Mouse (Mus musculus): ENCODE results near the gene Icam4.
"Not testable (repeated sequence)": the region's sequence is repeated elsewhere in the genome, so short reads cannot be mapped to it uniquely, and the experiment has no call there.

The Icam4 gene

DNA sequence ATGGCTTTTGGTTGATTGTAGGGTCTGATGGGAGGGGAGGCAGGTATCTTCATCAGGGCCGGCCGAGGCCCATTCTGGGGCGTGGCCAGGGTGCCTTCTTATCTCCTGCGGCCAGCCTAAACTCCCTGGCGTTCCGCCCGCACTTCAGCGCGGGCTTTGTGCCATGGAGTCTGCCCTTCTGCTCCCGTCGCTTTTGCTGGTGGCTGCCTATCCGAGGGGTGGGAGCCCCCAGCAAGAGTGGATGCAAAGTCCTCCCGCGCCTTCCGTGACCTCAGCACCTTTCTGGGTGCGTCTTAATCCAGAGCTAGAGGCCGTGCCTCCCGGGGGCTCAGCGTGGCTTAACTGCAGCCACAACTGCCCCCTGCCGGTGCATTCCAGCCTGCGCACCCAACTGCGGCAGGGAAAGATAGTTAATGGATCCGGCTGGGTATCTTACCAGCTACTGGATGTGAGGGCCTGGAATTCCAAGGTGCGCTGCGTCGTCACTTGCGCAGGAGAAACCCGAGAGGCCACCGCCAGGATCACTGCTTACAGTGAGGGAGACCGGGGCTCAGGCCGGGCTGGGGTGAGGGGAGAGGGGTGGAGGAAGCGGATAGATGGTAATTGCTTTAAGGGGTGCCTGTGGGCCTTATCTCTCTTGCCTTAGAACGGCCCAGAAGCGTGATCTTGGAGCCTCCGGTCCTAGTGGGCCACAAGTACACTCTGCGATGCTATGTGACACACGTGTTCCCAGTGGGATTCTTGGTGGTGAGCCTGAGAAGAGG, at the start of gene Icam4:
TSS of gene Icam4 (plus strand) at position 83 of the 764 bp plus-strand sequence.
- in situ Hi-C loops (cut with MboI; ENCODE audit: unreplicated experiment in 2 of 2), result loop anchor here (5.0 kb wide), 2 partner anchors 103 to 113 kb away; partner anchors contain the start of gene Tyk2 (in 1 of the 2)

DNA sequence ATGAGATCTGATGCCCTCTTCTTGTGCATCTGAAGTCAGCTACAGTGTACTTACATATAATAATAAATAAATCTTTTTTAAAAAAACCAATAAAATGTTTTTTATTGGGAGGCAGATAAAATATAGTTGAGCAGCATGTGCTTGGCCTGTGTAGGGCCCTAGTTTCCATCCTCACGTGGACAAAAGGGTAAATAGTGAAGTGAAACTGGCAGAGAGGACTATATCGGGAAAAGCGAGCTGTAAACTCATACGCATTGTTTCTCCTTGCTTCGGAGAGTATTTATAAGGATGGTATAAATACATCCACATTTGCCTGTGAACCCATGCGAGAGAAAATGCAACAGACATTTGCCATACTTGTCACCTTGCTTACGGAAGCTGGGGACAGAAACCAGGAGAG, 49.4 kb upstream of the Icam4 start:
- in situ Hi-C loops (cut with MboI; ENCODE audit: unreplicated experiment in 2 of 2), result loop anchor here in 1 of 2 experiments (10.0 kb wide), 1 partner anchor 245 kb away; no protein-coding TSS in a partner anchor

DNA sequence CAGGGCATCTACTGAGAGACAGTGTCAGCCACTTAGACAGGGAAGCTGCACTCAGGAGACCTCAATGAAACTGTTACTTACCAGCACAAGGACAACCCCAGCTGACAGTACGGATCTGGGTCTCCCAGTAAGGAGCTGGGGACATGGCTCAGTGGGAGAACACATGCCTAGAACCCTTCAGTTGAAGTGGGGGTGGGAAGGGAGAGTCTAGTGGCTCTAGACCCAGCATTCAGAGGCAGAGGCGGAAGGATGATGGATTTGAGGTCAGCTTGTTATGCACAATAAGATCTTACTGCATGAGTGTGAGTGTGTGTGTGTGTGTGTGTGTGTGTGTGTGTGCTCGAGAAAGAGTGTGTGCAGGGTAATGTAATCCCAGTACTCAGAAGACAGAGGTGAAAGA, 47.0 kb upstream of the Icam4 start:
- in situ Hi-C loops (cut with MboI; ENCODE audit: unreplicated experiment in 2 of 2), result loop anchor here in 1 of 2 experiments (10.0 kb wide), 1 partner anchor 247 kb away; no protein-coding TSS in a partner anchor

DNA sequence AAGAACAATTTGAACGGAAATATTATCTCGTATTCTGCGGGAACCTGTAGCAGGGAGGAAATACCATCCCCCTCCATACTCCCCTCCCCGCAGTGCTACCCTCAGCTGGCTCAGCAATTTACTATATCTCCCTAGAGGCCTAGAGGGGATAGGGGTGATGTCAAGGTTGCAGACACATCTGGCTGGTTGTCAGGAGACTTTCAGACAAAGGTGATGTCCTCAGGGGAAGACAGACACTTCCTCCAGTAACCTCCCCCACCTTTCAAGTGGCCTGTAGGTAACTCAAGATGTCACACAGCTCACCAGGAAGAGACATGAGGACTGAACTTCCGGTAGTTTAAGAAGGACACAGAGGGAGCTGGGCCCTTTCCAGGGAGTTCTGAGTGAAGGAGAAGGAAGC, 46.0 kb upstream of the Icam4 start:
- in situ Hi-C loops (cut with MboI; ENCODE audit: unreplicated experiment in 2 of 2), result loop anchor here in 1 of 2 experiments (10.0 kb wide), 1 partner anchor 248 kb away; no protein-coding TSS in a partner anchor

DNA sequence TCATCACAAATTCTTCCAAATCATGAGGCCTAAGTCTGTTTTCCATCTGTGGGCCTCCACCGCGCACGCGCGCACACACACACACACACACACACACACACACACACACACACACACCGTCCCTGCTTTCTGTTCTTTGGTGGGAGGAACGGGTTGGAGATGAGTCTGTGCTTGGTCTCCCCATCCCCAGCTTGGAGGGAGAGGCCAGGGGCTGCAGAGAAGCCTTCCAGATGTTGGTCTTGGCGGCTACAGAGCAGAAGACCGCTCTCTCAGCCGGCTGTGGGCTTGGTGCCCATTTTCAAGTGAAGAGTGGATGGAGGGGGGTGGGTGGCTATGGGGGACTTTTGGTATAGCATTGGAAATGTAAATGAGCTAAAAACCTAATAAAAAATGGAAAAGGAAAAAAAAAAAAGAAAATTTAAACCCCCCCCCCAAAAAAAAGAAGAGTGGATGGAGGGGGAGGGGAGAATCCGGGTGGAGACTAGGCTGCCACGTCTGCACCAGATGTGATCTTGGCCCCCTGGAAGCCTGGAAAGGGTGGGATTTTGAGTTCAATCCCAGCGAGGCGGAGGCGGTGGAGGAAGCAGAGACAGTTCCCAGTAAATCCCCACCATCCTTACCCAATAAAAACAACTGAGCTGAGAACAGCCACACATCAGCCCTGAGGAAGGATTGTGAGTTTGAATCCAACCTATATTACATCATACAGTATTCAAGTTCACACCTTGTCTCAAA, 42.1 kb upstream of the Icam4 start:
- in situ Hi-C loops (cut with MboI; ENCODE audit: unreplicated experiment in 2 of 2), result loop anchor here in 1 of 2 experiments (10.0 kb wide), 1 partner anchor 252 kb away; no protein-coding TSS in a partner anchor

DNA sequence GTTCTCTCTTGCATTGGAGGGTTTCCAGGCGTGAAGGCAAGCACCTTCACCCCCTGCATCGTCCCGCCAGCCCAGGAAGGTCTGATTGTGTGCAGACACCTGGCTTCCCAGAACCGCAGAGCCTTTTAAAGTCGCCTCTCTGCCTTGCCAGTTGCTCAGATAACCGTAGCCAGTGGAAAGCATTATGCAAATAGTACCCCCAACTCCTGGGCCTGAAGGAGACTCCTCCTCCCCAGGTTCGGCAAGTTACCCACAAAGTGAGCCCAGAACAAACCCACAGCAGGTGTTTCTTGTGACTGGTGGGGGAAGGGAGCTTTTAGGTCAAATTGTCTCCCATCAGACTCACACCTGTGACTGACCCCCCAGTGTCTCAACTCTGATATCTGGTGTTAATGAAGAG, 41.2 kb upstream of the Icam4 start:
- in situ Hi-C loops (cut with MboI; ENCODE audit: unreplicated experiment in 2 of 2), result loop anchor here in 1 of 2 experiments (10.0 kb wide), 1 partner anchor 253 kb away; no protein-coding TSS in a partner anchor

DNA sequence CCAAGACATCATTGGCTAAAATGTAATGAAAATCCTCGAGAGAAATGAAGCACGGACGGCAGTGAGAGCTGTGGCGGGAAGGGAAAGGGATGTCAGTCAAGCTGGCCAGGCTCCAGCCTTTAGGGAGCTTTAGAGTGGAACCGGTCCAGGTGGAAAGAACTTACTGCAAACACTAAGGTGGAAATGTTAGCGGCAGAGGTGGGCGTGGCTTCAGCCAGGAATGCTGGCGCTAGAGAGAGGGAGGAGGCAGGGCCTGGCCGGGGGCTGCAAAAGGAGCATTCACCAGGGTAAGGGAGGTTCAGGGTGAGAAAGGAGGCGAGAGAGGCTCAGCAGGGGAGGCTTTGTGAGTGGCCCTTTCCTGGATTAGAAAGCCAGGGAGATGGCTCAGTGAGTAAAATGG, 38.3 kb upstream of the Icam4 start:
- in situ Hi-C loops (cut with MboI; ENCODE audit: unreplicated experiment in 2 of 2), result no loop called here

DNA sequence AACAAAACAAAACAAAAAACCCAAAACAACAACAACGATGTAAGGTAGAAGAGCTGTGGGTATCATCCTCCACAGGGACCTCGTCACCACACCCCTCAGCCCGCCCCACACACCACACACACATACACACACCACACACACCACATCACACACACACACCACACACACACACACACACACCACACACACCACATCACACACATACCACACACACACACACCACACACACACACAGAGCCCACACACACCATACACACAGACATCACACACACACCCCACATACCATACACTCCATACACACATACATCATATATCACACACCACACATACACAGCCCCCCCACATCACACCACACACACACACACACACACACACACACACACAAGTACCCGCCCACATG, 37.6 kb upstream of the Icam4 start:
- in situ Hi-C loops (cut with MboI; ENCODE audit: unreplicated experiment in 2 of 2), result no loop called here

DNA sequence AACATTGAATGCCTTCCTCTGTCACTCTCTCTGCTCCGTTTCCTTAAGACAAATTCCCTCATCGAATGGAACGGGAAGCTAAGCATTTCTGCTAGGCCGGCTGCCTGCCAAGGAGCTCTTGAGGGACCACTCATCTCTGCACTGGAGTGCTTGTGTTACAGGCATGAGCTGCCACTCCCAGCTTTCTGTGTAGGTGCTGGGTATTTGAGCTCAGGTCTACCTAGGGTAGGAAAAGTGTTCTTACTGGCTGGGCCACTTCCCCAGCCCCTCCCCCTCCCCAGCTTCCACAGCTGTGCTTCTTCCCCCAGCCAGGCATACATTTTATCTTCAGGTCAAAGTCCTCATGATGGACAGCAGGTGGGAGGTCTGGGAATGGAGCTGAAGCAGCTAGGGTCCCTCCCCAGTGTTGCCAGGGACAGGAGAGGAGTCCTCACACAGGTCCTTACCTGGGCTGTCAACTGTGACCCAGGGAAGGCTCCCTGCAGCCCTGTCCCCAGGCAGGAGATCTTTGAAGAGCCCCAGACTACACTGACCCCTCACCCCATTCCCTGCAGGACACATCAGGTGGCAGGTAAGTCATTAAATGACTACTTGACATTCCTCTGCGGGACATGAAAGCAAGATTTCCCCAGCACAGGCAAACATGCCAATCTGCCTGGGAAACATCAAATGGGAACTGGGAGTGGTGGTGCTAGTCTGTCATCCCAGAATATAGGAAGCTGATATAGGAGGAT, 35.8 kb upstream of the Icam4 start:
- in situ Hi-C loops (cut with MboI; ENCODE audit: unreplicated experiment in 2 of 2), result no loop called here

DNA sequence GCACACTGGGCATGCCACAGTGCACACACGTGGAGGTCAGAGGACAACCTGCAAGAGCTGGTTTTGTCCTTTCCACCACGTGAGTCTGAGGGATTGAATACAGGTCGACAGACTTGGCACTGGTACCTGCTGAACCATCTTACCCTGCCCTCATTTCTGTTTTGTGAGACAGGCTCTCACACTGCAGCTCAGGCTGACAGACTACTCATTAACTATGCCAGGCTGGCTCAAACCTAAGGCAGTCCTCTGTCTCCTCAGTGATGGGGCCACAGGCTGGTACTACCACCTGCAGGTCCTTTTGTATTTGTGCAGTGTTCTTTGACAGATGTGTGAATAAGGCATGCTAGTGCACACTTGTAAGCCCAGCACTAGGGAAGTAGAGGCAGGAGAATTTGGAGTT, 34.1 kb upstream of the Icam4 start:
- in situ Hi-C loops (cut with MboI; ENCODE audit: unreplicated experiment in 2 of 2), result no loop called here

DNA sequence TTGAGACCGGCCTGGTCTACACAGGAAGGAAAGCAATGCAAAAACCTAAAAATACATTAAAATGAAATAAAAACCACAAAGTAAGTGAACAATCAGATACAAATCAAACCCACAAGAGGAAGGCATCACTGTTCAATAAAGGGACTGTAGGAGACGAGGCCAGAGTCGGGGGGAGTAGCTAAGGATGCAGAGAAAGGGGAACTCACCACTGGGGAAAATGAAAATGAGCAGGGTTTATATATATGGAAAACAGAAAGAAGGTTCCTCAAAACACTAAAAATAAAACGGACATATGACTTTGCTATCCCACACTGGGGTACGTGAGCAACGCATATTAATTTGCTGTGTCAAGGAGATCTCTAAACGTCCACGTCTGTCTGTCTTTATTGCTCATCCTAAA, 32.1 kb upstream of the Icam4 start:
- in situ Hi-C loops (cut with MboI; ENCODE audit: unreplicated experiment in 2 of 2), result no loop called here

DNA sequence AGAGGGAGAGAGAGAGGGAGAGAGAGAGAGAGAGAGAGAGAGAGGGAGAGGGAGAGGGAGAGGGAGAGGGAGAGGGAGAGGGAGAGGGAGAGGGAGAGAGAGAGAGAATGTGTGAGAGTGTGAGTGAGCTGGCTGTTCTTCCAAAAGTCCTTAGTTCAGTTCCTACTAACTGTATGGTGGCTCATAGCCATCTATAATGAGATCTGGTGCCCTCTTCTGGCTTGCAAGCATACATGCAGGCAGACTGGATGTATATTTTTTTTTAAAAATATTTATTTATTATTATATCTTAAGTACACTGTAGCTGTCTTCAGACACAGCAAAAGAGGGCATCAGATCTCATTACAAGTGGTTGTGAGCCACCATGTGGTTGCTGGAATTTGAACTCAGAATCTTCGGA, 30.8 kb upstream of the Icam4 start:
- in situ Hi-C loops (cut with MboI; ENCODE audit: unreplicated experiment in 2 of 2), result not testable (repeated sequence)

DNA sequence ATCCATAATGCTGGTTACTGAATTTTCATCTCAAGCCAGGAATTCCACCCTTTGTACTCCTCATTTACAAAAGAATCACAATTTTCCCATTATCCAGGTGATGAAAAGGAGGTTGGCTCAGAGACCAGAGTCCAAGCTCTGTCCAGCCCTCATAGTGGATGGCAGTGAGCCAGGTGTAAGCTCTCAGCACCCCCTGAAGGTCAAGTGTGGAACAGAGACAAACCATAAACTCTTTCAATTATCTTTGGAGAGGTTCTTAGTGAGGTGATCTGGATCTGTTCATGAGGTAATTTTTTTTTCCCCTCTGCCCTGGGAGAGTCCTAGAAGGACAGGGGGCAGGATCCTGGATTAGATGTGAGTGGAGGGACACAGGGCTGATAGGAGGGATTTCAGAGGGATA, 28.4 kb upstream of the Icam4 start:
- in situ Hi-C loops (cut with MboI; ENCODE audit: unreplicated experiment in 2 of 2), result loop anchor here (5.0 to 10.0 kb wide), 3 partner anchors 84 to 144 kb away; partner anchors contain the start of gene Cdc37 (in 1 of the 2)

DNA sequence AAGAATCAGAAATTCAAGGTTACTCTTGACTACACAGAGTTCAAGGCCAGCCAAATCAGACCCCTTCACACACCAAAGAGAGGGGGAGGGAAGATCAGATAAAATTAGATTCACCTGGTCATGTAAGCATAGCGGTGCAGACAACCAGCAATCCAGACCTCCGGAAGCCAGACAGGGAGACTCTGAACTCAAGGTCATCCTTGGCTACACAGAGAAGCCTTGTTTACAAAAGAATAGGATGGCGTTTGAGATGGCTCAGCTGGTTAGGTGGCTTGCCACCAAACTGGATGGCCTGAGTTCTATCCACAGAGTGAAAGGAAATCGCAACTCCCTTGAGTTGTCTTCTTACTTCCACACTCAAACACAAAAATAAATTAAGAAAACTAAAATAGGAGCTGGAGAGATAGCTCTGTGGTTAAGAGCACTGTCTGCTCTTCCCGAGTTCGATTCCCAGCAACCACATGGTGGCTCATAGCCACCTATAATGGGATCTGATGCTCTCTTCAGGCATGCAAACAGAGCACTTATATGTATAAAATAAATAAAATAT, 27.4 kb upstream of the Icam4 start:
- in situ Hi-C loops (cut with MboI; ENCODE audit: unreplicated experiment in 2 of 2), result loop anchor here (5.0 to 10.0 kb wide), 3 partner anchors 84 to 143 kb away; partner anchors contain the start of gene Cdc37 (in 1 of the 2)

DNA sequence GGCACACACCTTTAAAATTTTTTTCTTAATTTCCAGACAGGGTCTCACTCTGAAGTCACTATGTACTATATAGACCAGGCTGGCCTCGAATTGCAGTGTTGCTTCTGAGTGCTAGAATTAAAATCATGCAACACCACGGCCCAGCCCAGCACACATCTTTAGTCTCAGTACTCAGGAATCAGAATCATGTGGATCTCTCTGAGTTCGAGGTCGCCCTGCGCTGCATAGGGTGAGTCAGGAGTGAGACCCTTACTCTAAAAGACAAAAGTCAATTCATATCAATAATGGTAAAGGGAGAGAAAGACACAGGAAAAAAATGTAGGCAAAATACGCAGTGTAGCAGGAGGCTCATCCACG, 26.9 kb upstream of the Icam4 start:
- in situ Hi-C loops (cut with MboI; ENCODE audit: unreplicated experiment in 2 of 2), result loop anchor here (5.0 to 10.0 kb wide), 3 partner anchors 85 to 143 kb away; partner anchors contain the start of gene Cdc37 (in 1 of the 2)

DNA sequence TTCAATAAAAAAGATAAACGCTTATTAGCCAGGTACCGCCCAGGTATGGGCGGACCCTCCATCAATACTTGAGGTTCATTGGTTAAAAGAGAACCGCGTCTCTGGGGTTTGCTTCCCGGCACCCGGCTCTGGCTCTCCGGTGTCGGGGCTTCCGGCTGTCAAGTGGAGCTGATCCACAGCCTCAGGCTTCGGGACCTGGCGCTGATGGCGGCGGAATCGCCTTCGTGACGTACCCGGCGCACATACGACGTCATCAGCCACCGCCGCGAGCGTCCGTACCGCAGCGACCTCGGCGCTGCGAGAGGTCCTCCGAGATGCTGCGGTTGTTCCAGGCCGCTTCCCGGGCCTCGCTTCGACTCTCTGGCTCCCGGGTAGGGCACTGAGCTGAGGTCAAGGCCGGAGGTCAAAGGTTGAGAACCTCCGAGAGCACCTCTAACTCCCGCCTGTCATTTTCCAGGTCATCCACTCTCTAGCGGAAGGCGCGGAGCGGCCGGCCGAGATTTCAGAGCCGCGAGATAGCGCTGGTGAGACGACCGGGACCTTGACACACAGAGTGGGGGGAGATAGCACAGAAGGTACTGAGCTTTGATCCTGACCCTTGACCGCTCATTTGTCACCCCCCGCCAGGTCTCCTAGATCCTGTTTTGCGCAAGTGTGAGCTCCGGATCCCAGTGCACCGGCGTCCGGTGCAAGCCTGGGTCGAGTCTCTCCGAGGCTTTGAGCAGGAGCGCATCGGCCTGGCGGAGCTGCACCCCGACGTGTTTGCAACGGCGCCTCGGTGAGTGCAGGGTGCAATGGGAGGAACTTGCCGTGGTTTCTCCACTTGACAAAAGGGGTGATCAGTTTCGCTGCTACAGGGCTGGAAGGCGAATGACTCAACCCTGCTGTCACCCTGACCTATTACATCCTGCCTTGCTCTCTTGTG, 26.3 kb upstream of the Icam4 start, which contains the start of gene Mrpl4:
TSS of gene Mrpl4 (plus strand) at position 112 of the 925 bp plus-strand sequence.
- in situ Hi-C loops (cut with MboI; ENCODE audit: unreplicated experiment in 2 of 2), result loop anchor here (5.0 to 10.0 kb wide), 3 partner anchors 86 to 142 kb away; partner anchors contain the start of gene Cdc37 (in 1 of the 2)

DNA sequence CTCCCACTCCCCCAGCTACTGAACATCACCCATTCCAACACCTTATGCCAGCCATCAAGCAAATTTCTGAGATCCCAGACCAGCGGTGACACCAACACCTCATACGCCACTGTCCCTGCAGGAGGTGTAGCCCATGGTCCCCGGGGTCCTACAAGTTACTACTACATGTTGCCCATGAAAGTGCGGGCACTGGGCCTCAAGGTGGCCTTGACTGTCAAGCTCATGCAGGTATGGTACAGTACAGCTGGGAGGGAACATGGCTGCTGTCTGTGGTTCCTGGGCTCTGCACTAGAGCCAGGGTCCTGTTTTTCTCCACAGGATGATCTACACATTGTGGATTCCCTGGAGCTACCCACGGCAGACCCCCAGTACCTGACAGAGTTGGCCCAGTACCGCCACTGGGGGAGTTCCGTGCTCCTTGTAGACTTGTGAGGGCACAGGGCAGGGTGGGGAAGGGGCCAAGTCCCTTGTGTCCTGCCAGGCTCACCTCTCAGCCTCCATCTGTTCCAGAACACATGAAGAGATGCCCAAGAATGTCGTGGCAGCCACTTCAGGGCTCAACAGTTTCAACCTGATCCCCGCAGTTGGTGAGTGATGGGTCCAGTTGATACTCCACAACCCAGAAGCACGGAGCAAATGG, 21.7 kb upstream of the Icam4 start:
- in situ Hi-C loops (cut with MboI; ENCODE audit: unreplicated experiment in 2 of 2), result loop anchor here in 1 of 2 experiments (10.0 kb wide), 1 partner anchor 137 kb away; the partner anchor contains the start of gene Cdc37

DNA sequence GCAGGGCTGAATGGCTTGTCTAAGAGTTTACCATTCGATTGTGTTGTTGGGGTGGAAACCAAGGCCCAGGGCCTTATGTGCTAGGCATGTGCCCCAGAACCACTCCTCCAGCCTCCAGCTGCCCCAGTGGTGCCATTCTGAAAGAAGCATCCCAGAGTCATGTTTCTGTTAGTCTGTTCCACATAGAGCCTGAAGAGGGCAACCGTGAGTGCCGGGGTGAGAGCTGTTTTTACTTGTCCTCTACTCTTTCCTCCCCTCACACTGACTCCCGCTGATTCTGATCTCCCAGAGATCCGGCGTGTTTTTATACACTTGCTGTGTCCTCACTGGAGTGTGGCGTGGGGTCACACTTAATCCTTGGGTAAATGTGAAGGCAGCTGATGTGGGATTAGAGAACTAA, 21.2 kb upstream of the Icam4 start:
- in situ Hi-C loops (cut with MboI; ENCODE audit: unreplicated experiment in 2 of 2), result loop anchor here in 1 of 2 experiments (10.0 kb wide), 1 partner anchor 137 kb away; the partner anchor contains the start of gene Cdc37
